Mouse (Mus musculus): Measurements from ENCODE around the gene Med7.

Gene Med7

GRCm38 (mm10) chr11:46480517-46480916, 43.8 kb downstream of the Med7 start:
- DNase-seq (ENCODE audit: inconsistent age in 2 of 2, low spot score in 1 of 2): peak; percentile 8 to 20

- DNase-seq (ENCODE audit: inconsistent age in 2 of 2, low spot score in 1 of 2): peak in 1 of 2 experiments; percentile 48
Measured at GRCm38 (mm10) chr11:46488231-46488630, 51.5 kb downstream of the Med7 start.

GRCm38 (mm10) chr11:46488650-46489049, 51.9 kb downstream of the Med7 start:
- no peak for DNase-seq (ENCODE audit: inconsistent age in 2 of 2, low spot score in 1 of 2)

Measured in adrenal gland, adult (tissue).